Mouse (Mus musculus) heart, adult 2 months (tissue): ENCODE measurements around the gene Cbx8.

Experiments used
- CTCF ChIP-seq: fragments of 200-600 bp; IDR thresholded peaks from 2 replicates; pipeline ENCODE4 v1.8.1; 2022; ENCODE audit warnings: antibody characterized with exemption, mild to moderate bottlenecking, moderate library complexity
- POLR2A ChIP-seq: fragments of 200-500 bp; IDR thresholded peaks from 2 replicates; pipeline ENCODE4 v1.6.1; 2011; ENCODE audit warnings: mild to moderate bottlenecking, low read depth, low read length, control low read depth; ENCODE audit not compliant: insufficient read depth

GRCm38 (mm10) chr11:119046601-119047245 is 6.0 kb upstream of the Cbx8 start:
- TF ChIP-seq CTCF (no peak), POLR2A (no peak)
